Mouse (Mus musculus): ENCODE results near the gene Pck2. TPM values are rescaled to one million over a fixed set of nuclear protein-coding genes. Genes with fewer than 3 reads are reported as not detected.
A peak's percentile ranks its signal among the peaks of the same experiment; 100 is the strongest.

Gene Pck2
- total RNA-seq (2021) = 10 to 100 TPM; 23.3 to 24.1 TPM

GRCm38 (mm10) chr14:55540067-55540786, at the start of gene Pck2:
TSS of gene Pck2 (plus strand) at chr14:55540266.
- intact Hi-C loops (cut with DNase I) = no loop called here

GRCm38 (mm10) chr14:55490361-55491201, 49.5 kb upstream of the Pck2 start, which contains the start of gene Carmil3:
TSS of gene Carmil3 (plus strand) at chr14:55490651.
- intact Hi-C loops (cut with DNase I) = loop anchor here (10.0 kb wide), 1 partner anchor 254 kb away; the partner anchor contains the start of genes Dhrs1 and Nop9
- DNase-seq = peak; percentile 63 to 67

More at GRCm38 (mm10) chr14:55540067-55540786, at the start of gene Pck2:
- DNase-seq = peak; percentile 88 to 91

DNA sequence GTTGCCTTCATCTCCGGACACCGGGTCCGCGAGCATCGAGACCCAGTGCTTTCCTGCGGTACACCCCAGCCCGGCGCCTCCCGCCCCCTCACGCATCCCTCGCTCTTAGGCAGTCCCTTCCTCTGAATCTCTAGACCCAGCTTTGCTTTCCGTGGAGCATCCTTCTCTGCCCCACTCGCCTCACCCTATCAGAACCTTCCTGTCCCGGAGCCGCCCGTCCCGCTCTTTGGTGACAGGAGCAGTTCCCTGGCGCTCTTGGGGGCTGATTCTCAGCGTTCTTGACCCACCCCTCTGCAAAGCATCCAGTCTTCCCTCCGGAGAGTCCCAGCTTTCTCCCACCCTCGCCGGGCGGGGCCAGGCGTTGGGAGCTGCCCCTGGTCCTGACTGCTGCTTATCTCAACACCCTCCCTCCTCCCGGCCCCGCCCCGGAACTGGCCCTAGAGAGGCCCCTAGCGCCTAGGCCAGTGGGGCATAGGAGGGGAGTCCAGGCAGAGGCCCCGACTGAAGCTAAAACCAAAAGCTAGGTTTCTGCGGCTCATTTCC, 48.7 kb upstream of the Pck2 start:
- intact Hi-C loops (cut with DNase I) = loop anchor here (10.0 kb wide), 1 partner anchor 253 kb away; the partner anchor contains the start of genes Dhrs1 and Nop9
- DNase-seq = peak; percentile 65 to 68

GRCm38 (mm10) chr14:55492103-55492502, 48.0 kb upstream of the Pck2 start:
- DNase-seq = no peak
- intact Hi-C loops (cut with DNase I) = loop anchor here (10.0 kb wide), 1 partner anchor 253 kb away; the partner anchor contains the start of genes Dhrs1 and Nop9

GRCm38 (mm10) chr14:55495509-55496240, 44.4 kb upstream of the Pck2 start:
- intact Hi-C loops (cut with DNase I) = loop anchor here (5.0 to 10.0 kb wide), 2 partner anchors 107 to 249 kb away; partner anchors contain the start of genes Dhrs1, Irf9 and Nop9

DNA sequence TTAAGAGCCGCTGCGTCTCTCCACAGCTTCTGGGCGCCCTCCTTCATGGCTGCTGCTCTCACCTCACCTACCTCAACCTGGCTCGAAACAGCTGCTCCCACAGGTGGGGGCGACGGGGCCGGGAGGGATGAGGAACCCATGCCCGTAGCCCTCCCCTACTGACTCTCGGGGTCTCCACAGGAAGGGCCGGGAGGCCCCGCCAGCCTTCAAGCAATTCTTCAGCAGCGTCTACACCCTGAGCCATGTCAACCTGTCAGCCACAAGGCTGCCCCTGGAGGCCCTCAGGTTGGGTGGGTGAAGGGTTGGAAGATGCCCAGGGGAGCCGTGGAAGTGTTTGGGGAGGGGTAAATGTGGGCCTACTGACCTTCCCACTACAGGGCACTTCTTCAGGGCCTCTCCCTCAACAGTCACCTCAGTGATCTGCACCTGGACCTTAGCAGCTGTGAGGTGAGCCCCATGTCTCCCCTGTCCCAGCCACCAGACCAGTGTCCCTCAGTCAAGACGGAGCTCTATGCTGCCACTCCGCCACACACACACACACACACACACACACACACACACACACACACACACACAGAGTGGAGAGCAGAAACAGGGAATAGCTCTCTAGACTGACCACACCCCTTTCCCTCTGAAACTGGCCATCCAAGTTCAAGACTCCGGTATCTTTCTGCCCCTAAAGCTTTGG, 43.2 kb upstream of the Pck2 start:
- no peak for DNase-seq
- intact Hi-C loops (cut with DNase I) = loop anchor here (1.0 to 10.0 kb wide), 4 partner anchors 39 to 248 kb away; partner anchors contain the start of genes Dhrs1, Irf9 and Nop9

More at GRCm38 (mm10) chr14:55495509-55496240, 44.4 kb upstream of the Pck2 start:
- DNase-seq = peak in 1 of 2 experiments; percentile 28

DNA sequence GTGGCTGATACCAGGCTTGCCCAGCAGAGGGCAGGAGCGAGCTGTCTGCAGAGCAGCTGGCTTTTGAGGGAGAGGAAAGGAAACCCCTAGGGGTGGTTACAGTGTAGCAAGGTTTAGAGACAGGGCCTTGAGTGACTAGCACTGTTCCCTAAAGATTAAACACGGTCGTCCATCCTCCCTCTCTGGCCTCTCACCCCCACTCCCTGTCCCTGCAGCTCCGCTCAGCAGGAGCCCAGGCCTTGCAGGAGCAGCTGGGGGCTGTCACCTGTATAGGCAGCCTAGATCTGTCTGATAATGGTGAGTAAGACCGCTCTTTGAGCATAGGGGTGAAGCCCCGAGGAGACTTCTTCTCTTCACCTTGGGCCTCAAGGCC, 42.6 kb upstream of the Pck2 start:
- intact Hi-C loops (cut with DNase I) = loop anchor here (1.0 to 10.0 kb wide), 4 partner anchors 39 to 247 kb away; partner anchors contain the start of genes Dhrs1, Irf9 and Nop9
- peak; percentile 89 to 95 for DNase-seq

GRCm38 (mm10) chr14:55505612-55506011, 34.5 kb upstream of the Pck2 start:
- intact Hi-C loops (cut with DNase I) = no loop called here
- no peak for DNase-seq

GRCm38 (mm10) chr14:55507801-55508200, 32.3 kb upstream of the Pck2 start:
- intact Hi-C loops (cut with DNase I) = no loop called here
- DNase-seq = no peak

DNA sequence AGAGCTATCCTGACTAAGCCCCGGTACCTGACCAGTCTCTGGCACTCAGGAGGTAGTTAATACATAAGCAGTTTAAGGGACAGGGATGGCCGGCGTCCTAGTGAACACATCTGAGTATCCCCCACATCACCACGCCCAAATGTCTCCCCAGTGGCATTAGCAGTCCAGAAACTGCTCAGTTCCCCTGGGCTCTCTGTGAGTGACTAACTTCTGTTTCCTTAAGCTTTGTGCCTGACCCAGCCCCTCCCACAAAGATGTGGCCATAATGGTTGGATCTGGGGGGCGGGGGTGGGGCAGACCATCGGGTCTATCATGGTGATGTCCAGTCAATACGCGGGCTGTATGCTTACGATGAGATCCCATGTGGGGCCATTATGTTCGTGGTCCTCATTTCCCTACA, 30.5 kb upstream of the Pck2 start:
- intact Hi-C loops (cut with DNase I) = no loop called here
- no peak for DNase-seq

DNA sequence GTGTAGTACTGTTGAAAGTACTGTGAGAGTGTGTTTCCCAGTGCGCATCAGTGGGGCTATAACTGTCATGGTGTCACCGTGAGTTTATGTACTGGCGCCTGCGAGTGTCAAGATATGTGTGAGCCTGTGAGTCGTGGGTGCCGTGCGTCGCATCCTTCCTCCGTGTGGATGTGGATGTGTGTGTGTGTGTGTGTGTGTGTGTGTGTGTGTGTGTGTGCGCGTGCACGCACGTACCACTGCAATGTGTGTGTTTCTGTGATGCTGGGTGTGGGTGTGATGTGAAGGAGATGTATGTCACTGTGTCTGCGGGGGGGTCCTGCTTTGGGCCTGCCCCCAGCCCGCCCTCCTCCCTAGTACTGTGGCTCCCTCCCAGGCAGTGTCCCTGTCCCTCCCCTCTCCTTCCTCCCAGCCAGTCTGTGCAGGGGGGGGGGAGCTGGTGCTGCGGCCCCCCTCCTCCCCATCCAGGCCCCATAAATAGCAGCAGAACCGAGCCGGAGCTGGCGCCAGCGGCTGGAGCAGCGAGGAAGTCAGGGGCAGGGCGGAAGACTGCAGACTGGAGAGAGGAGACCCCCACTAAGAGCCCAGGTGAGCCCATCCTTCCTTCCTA, 29.8 kb upstream of the Pck2 start, which contains the start of gene Cpne6:
TSS of gene Cpne6 (plus strand) at position 321 of the 607 bp plus-strand sequence.
- no peak for DNase-seq
- intact Hi-C loops (cut with DNase I) = no loop called here

DNA sequence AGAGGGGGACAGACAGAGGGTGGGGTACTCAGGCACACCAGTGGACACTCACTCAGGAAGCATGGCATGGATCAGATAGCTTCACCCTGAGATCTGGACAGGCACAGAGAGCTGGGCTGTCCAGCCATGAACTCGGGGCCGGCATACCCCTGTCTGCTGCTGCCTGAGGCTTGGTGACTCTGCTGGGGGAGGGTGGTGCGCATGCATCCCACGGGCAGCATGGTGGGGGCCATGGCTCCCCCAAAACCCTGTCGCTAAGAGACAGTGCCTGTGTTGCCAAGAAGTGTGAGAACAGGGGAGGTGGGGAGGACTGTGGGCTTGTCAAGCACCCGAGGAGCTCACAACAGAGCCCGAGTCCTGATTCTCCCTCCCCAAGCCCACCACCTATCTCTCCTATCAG, 29.0 kb upstream of the Pck2 start:
- intact Hi-C loops (cut with DNase I) = no loop called here
- DNase-seq = no peak

GRCm38 (mm10) chr14:55513927-55514326, 26.1 kb upstream of the Pck2 start:
- intact Hi-C loops (cut with DNase I) = no loop called here
- no peak for DNase-seq

GRCm38 (mm10) chr14:55515846-55516245, 24.2 kb upstream of the Pck2 start:
- no peak for DNase-seq
- intact Hi-C loops (cut with DNase I) = no loop called here

DNA sequence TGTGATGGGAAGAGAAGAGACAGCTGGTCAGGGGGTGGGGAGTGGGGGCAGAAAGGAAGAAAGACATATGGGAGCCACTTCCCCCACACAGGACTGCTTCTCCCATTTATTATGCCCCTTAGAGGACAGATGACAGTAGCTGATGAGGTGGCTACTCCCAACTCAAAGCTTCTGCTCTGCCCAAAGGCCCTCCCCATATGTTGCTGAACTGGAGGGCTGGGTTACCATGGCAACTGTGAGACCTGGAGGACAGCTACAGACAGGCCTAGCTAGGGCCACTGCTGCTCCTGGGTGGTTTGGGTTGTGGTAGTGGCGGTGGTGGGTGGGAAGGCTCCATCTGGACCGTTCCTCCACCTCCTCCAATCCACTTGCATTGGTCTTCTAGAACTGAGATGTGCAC, 21.2 kb upstream of the Pck2 start:
- DNase-seq = no peak
- intact Hi-C loops (cut with DNase I) = no loop called here

DNA sequence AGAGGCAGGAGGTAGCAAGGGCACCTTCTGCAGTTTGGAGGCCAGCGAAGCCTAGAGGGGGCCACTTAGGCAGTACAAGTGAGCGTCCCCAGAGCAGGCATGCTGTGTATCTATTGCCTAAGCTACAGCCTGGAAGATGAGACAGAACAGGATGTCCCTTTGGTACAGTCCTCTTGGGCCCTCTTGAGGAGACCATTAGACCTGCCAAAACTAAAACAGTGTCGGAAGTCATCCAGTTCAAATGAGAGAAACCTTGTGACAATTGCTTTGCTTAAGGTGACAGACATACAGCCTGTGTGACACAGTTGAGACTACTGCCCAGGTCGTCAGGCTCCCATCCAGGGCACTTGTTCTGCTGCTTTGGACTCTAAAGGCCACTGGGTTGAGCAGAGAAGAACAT, 20.5 kb upstream of the Pck2 start:
- no peak for DNase-seq
- intact Hi-C loops (cut with DNase I) = no loop called here

DNA sequence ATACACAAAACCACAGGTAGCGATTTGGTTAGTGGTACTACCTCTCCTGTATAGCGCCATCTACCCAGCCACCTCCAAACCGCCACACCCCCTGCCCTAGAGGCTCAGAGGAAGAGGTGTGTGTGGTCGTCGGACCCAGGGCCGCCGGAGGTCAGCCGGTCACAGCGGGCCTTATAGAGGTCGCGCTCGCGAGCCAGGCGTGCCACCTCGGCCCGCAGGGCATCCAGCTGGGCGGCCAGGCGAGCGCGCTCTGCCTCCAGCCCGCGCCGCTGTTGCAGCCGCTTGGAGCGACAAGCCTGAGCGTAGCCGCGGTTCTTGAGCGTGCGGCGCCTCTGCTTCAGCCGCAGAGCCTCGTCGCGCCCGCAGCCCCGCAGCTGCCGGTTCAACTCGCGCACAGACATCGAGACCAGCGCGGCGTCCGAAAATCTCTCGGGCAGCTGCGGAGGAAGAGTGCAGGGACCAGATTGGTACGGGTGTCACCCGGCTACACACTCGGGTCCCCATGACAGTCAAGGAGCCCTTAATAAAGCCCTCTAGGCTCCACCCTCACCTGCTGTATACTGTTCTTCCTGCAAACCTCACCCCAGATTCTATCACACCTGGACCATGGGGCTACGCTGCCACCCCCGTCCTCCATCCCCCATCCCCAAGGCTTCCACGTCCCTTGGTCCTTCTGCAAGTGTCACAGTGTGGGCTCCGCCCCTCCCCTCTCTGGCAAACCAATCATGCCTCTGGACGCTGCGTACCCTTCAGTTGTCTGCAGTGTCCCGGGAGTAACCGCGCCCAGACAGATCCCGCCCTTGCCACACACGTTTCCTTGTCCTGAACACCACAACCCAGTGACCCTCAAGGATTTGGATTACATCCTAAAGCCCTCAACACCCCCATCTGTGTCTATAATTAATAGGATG, 19.4 kb upstream of the Pck2 start:
- intact Hi-C loops (cut with DNase I) = no loop called here
- DNase-seq = peak in 1 of 2 experiments; percentile 22

DNA sequence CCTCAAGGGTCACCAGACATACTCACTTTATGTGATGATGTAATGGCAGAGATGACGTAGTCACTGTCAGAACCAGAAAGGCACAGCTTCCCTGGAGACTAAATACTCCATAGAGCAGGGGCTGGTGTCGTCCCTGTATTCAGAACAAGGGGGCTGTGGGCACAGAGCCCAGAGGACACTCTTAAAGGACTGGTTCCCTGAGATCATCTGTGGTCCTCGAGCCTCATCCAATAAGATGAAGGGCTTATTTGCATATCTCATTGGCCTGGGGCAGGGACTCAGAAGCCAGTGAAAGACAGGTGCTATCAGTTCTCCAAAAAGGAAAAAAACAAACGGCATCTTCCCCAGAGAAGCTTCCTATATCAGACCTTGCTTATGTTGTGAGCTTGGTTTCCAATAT, 16.0 kb upstream of the Pck2 start:
- DNase-seq = no peak
- intact Hi-C loops (cut with DNase I) = no loop called here

Data from heart, postnatal 10 days (tissue).